Mouse (Mus musculus) kidney, adult 2 months (tissue): ENCODE results near the gene Gm13103.
"Not testable (repeated sequence)": the region's sequence is repeated elsewhere in the genome, so short reads cannot be mapped to it uniquely, and the experiment has no call there.

Experiments
- CTCF ChIP-seq: fragments of 200-500 bp; conservative IDR thresholded peaks from 2 replicates; pipeline ENCODE4 v1.5.1; 2011; ENCODE audit warnings: low read depth, mild to moderate bottlenecking, control low read depth, low read length, moderate library complexity, mixed read lengths; ENCODE audit not compliant: insufficient read depth, insufficient read length
- POLR2A ChIP-seq: fragments of 200-500 bp; IDR thresholded peaks from one replicate; pipeline ENCODE4 v1.6.1; 2011; ENCODE audit warnings: low read depth, low read length, control low read depth

DNA sequence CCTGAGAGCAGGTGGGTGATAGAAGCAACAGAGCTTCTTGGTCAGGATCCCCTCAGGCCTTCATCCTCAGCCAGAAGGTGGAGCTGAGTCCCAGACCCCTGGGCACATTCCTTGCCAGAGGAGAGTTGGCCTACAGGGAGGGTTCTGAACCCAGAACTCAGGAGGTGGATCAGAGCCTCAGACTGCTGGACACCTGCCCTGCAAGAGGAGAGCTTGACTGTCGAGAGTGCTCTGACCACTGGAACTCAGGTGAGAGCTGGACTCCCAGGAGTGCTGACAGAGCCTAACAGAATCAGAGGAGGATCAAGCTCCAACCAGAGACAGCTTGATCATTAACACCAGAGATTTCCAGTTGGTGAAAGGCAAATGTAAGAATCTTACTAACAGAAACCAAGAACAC is 36.1 kb downstream of the Gm13103 start:
- not testable (repeated sequence) for TF ChIP-seq POLR2A, CTCF
